Mouse (Mus musculus): Measurements from ENCODE around the gene Mex3a.

GRCm38 (mm10) chr3:88514231-88515094, 17.7 kb upstream of the Mex3a start:
- TF ChIP-seq CTCF (IDR thresholded peaks at IDR 0.05; ENCODE audit: insufficient read depth, low read length) (no peak), POLR2A (IDR thresholded peaks at IDR 0.05; ENCODE audit: borderline replicate concordance, extremely low read depth, low read depth, low read length) (no peak)

All from lung, adult 2 months (tissue).